18 mouse cellular contexts compared by ENCODE assay signal in genomic region chr11:113666205-113666604, GRCm38 (mm10). TPM values are rescaled to one million over a fixed set of nuclear protein-coding genes. Genes with fewer than 3 reads are reported as not detected.
DNase-seq lines count a peak whose midpoint lies in the region; ATAC-seq and TF ChIP-seq lines count a peak whose summit lies in the region.
"Had no signal": no experiment of that assay in that cellular context is flagged by ENCODE, and none has a peak within 500 bp of the region (broad histone marks: within the 10 kb centered on the region; RNA-seq: fewer than 3 reads in every experiment).

No protein-coding gene starts in this region.

- WGBS in kidney, embryonic 15.5 days: 69% methylated on average over 6 of the region's 6 CpGs
- WGBS in liver, embryonic 14.5 days (ENCODE audit: insufficient replicate concordance): 33% methylated on average over 6 of the region's 6 CpGs
- 92% methylated on average over 6 of the region's 6 CpGs for WGBS in forebrain, embryonic 10.5 days

- H3K27me3 ChIP-seq in kidney, embryonic 15.5 days: no peaks in the 10 kb centered on the region
- H3K27me3 ChIP-seq in G1E (ENCODE audit: insufficient read depth, low read length): no peaks in the 10 kb centered on the region
- H3K27me3 ChIP-seq in erythroblast, embryonic 14.5 days (ENCODE audit: control insufficient read depth): no peaks in the 10 kb centered on the region
- H3K27me3 ChIP-seq in liver, embryonic 14.5 days (ENCODE audit: control insufficient read depth, insufficient read depth, low read length): no peaks in the 10 kb centered on the region
- no peaks in the 10 kb centered on the region for H3K27me3 ChIP-seq in forebrain, embryonic 10.5 days (ENCODE audit: poor library complexity, severe bottlenecking)
- H3K27me3 ChIP-seq: megakaryocyte, embryonic 14.5 days; neural tube, embryonic 12.5 days; stomach, embryonic 15.5 days had no signal

- no peak overlapping the region for H3K9ac ChIP-seq in kidney, embryonic 15.5 days
- peak overlapping the region; percentile 7; the same call in 1 of the 2 replicates for H3K9ac ChIP-seq in liver, embryonic 14.5 days (replicated peaks)
- H3K9ac ChIP-seq: neural tube, embryonic 12.5 days; stomach, embryonic 15.5 days had no signal

- H3K27ac ChIP-seq in kidney, embryonic 15.5 days: peak overlapping the region; percentile 88
- peak overlapping the region; percentile 40 for H3K27ac ChIP-seq in liver, embryonic 14.5 days
- no peak overlapping the region for H3K27ac ChIP-seq in forebrain, embryonic 10.5 days
- H3K27ac ChIP-seq: heart, adult 2 months; hindbrain, postnatal 0 days; neural tube, embryonic 12.5 days had no signal

- no peak for DNase-seq in kidney, adult 18-20 months
- no peak for DNase-seq in G1E (ENCODE audit: low spot score)
- no peak for DNase-seq in liver, embryonic 14.5 days (ENCODE audit: low read depth in 3 of 3, low spot score in 3 of 3)
- no peak for DNase-seq in forebrain, embryonic 10.5 days (ENCODE audit: extremely low spot score, low spot score)
- no peak for DNase-seq in right cerebral cortex, postnatal 36 days (ENCODE audit: low spot score in 2 of 2)
- no peak for DNase-seq in adrenal gland, postnatal 36 days
- DNase-seq: adrenal gland, postnatal 10 days; B cell, adult 2 months; heart, adult 2 months; heart, postnatal 14 days; right cerebral cortex, postnatal 4 days had no signal

- H3K4me2 ChIP-seq in kidney, embryonic 15.5 days: peak overlapping the region; percentile 25; the same call in 1 of the 2 replicates
- H3K4me2 ChIP-seq in liver, embryonic 14.5 days (ENCODE audit: low read depth): peak overlapping the region; percentile 48
- H3K4me2 ChIP-seq: neural tube, embryonic 12.5 days had no signal

- no peak for TF ChIP-seq CTCF in G1E (IDR thresholded peaks at IDR 0.05; ENCODE audit: low read depth, low read length)
- TF ChIP-seq CTCF in liver, embryonic 14.5 days (IDR thresholded peaks at IDR 0.05; ENCODE audit: low read depth): no peak

- no peak for ATAC-seq in kidney, embryonic 15.5 days (replicated peaks; ENCODE audit: low FRiP score)
- peak; percentile 60 for ATAC-seq in G1E (ENCODE audit: extremely low read depth, insufficient number of reproducible peaks, low FRiP score, poor library complexity, severe bottlenecking)
- ATAC-seq in liver, embryonic 14.5 days (ENCODE audit: insufficient read depth): peak; percentile 67
- ATAC-seq: hindbrain, postnatal 0 days had no signal

- TF ChIP-seq EP300 in liver, embryonic 14.5 days (IDR thresholded peaks at IDR 0.05; ENCODE audit: low read depth): no peak

- H3K4me3 ChIP-seq in kidney, embryonic 15.5 days (replicated peaks): no peak overlapping the region
- H3K4me3 ChIP-seq in G1E (ENCODE audit: low read depth, low read length): no peak overlapping the region; the same call in 1 of the 2 replicates
- peak overlapping the region; percentile 43 for H3K4me3 ChIP-seq in erythroblast, embryonic 14.5 days (replicated peaks)
- no peak overlapping the region for H3K4me3 ChIP-seq in liver, embryonic 14.5 days (ENCODE audit: insufficient read depth in 1 of 2, low read depth in 2 of 2, low read length in 2 of 2)
- H3K4me3 ChIP-seq in forebrain, embryonic 10.5 days: no peak overlapping the region
- H3K4me3 ChIP-seq: heart, adult 2 months; neural tube, embryonic 12.5 days; stomach, embryonic 15.5 days had no signal

- peaks cover 70% of the 10 kb centered on the region for H3K36me3 ChIP-seq in kidney, embryonic 15.5 days
- H3K36me3 ChIP-seq in G1E (replicated peaks): peaks cover 83% of the 10 kb centered on the region
- H3K36me3 ChIP-seq in erythroblast, embryonic 14.5 days (ENCODE audit: control insufficient read depth): peaks cover 96% of the 10 kb centered on the region
- H3K36me3 ChIP-seq in liver, embryonic 14.5 days (replicated peaks; ENCODE audit: control insufficient read depth, insufficient read depth, low read depth): peaks cover 85% of the 10 kb centered on the region
- peaks cover 89% of the 10 kb centered on the region for H3K36me3 ChIP-seq in forebrain, embryonic 10.5 days (replicated peaks)

- no peaks in the 10 kb centered on the region for H3K9me3 ChIP-seq in kidney, embryonic 15.5 days (replicated peaks)
- no peaks in the 10 kb centered on the region for H3K9me3 ChIP-seq in G1E (replicated peaks)
- H3K9me3 ChIP-seq in erythroblast, embryonic 14.5 days (ENCODE audit: control insufficient read depth, low read length): no peaks in the 10 kb centered on the region
- H3K9me3 ChIP-seq in liver, embryonic 14.5 days (ENCODE audit: control insufficient read depth, low read length): no peaks in the 10 kb centered on the region
- no peaks in the 10 kb centered on the region for H3K9me3 ChIP-seq in forebrain, embryonic 10.5 days
- H3K9me3 ChIP-seq: megakaryocyte, embryonic 14.5 days; neural tube, embryonic 12.5 days; stomach, embryonic 15.5 days had no signal

- peaks cover 28% of the 10 kb centered on the region for H3K4me1 ChIP-seq in kidney, embryonic 15.5 days
- H3K4me1 ChIP-seq in G1E (ENCODE audit: insufficient read depth, low read depth, low read length): peaks cover 62% of the 10 kb centered on the region
- H3K4me1 ChIP-seq in erythroblast, embryonic 14.5 days (ENCODE audit: control insufficient read depth): peaks cover 55% of the 10 kb centered on the region
- H3K4me1 ChIP-seq in liver, embryonic 14.5 days (replicated peaks; ENCODE audit: control insufficient read depth in 2 of 2, insufficient read depth in 2 of 2, low read length in 1 of 2): peaks cover 26 to 33% of the 10 kb centered on the region in 2 experiments
- no peaks in the 10 kb centered on the region for H3K4me1 ChIP-seq in forebrain, embryonic 10.5 days
- H3K4me1 ChIP-seq: neural tube, embryonic 12.5 days had no signal

RNA-seq across cellular contexts. Expression of gene Slc39a11, which starts 16.3 kb away (rescaled TPM):
- polyA plus RNA-seq in kidney, embryonic 15.5 days (2015; fragmentation: Nextera tagmentation; extraction: Ambion mirVana): 22.0 and 22.2 TPM in 2 replicates
- total RNA-seq in G1E (2014; fragmentation: Nextera tagmentation) (4.7 and 5.3 TPM in 2 replicates), G1E (2017) (4.9 and 5.0 TPM in 2 replicates)
- 9.9 and 11.9 TPM in 2 replicates for polyA plus RNA-seq in G1E (2012)
- polyA plus RNA-seq in erythroblast, embryonic 14.5 days (2012): 0.04 and 0.08 TPM in 2 replicates
- 4.9 and 5.1 TPM in 2 replicates for polyA plus RNA-seq in liver, embryonic 14.5 days (2012; rRNA removed)
- 10.1 and 10.2 TPM in 2 replicates for polyA plus RNA-seq in liver, embryonic 14.5 days (2014; fragmentation: Nextera tagmentation; extraction: Ambion mirVana)
- polyA plus RNA-seq in forebrain, embryonic 10.5 days (2016; fragmentation: Nextera tagmentation; extraction: Ambion mirVana): 18.4 and 19.8 TPM in 2 replicates
- 10 to 100 TPM; 27.4 to 27.7 TPM for total RNA-seq in adrenal gland, postnatal 36 days (2021)

RNA-seq across cellular contexts. Expression of gene Cog1, which starts 17.2 kb away (rescaled TPM):
- 23.6 and 25.6 TPM in 2 replicates for polyA plus RNA-seq in kidney, embryonic 15.5 days (2015; fragmentation: Nextera tagmentation; extraction: Ambion mirVana)
- 22.4 and 33.4 TPM in 2 replicates for total RNA-seq in G1E (2014; fragmentation: Nextera tagmentation)
- 23.9 and 30.9 TPM in 2 replicates for total RNA-seq in G1E (2017)
- 29.1 and 33.3 TPM in 2 replicates for polyA plus RNA-seq in G1E (2012)
- 4.4 and 4.5 TPM in 2 replicates for polyA plus RNA-seq in erythroblast, embryonic 14.5 days (2012)
- polyA plus RNA-seq in liver, embryonic 14.5 days (2012; rRNA removed): 12.0 and 12.9 TPM in 2 replicates
- polyA plus RNA-seq in liver, embryonic 14.5 days (2014; fragmentation: Nextera tagmentation; extraction: Ambion mirVana): 9.3 and 12.7 TPM in 2 replicates
- 24.4 and 24.6 TPM in 2 replicates for polyA plus RNA-seq in forebrain, embryonic 10.5 days (2016; fragmentation: Nextera tagmentation; extraction: Ambion mirVana)
- total RNA-seq in adrenal gland, postnatal 36 days (2021): 10 to 100 TPM; 35.4 to 39.5 TPM

RNA-seq across cellular contexts. Expression of gene Fam104a, which starts 17.8 kb away (rescaled TPM):
- 44.4 and 45.3 TPM in 2 replicates for polyA plus RNA-seq in kidney, embryonic 15.5 days (2015; fragmentation: Nextera tagmentation; extraction: Ambion mirVana)
- total RNA-seq in G1E (2014; fragmentation: Nextera tagmentation) (43.8 and 44.1 TPM in 2 replicates), G1E (2017) (35.8 and 35.9 TPM in 2 replicates)
- polyA plus RNA-seq in G1E (2012): 111 and 150 TPM in 2 replicates
- polyA plus RNA-seq in erythroblast, embryonic 14.5 days (2012): 46.7 and 53.9 TPM in 2 replicates
- polyA plus RNA-seq in liver, embryonic 14.5 days (2012; rRNA removed): 20.6 and 25.0 TPM in 2 replicates
- 44.5 and 46.8 TPM in 2 replicates for polyA plus RNA-seq in liver, embryonic 14.5 days (2014; fragmentation: Nextera tagmentation; extraction: Ambion mirVana)
- 55.1 and 56.6 TPM in 2 replicates for polyA plus RNA-seq in forebrain, embryonic 10.5 days (2016; fragmentation: Nextera tagmentation; extraction: Ambion mirVana)
- 10 to 100 TPM; 32.0 to 39.7 TPM for total RNA-seq in adrenal gland, postnatal 36 days (2021)

RNA-seq across cellular contexts. Expression of gene D11Wsu47e, which starts 18.0 kb away (rescaled TPM):
- polyA plus RNA-seq in kidney, embryonic 15.5 days (2015; fragmentation: Nextera tagmentation; extraction: Ambion mirVana): 21.3 and 22.0 TPM in 2 replicates
- total RNA-seq in G1E (2014; fragmentation: Nextera tagmentation) (14.9 and 20.2 TPM in 2 replicates), G1E (2017) (14.0 and 16.1 TPM in 2 replicates)
- 6.5 and 7.0 TPM in 2 replicates for polyA plus RNA-seq in G1E (2012)
- polyA plus RNA-seq in erythroblast, embryonic 14.5 days (2012): 0.38 and 0.43 TPM in 2 replicates
- 5.8 and 8.0 TPM in 2 replicates for polyA plus RNA-seq in liver, embryonic 14.5 days (2012; rRNA removed)
- polyA plus RNA-seq in liver, embryonic 14.5 days (2014; fragmentation: Nextera tagmentation; extraction: Ambion mirVana): 7.8 and 9.2 TPM in 2 replicates
- 23.8 and 26.1 TPM in 2 replicates for polyA plus RNA-seq in forebrain, embryonic 10.5 days (2016; fragmentation: Nextera tagmentation; extraction: Ambion mirVana)
- total RNA-seq in adrenal gland, postnatal 36 days (2021): 10 to 100 TPM; 13.4 to 18.7 TPM

RNA-seq across cellular contexts. Expression of gene Cpsf4l, which starts 43.6 kb away (rescaled TPM):
- 0.74 and 1.2 TPM in 2 replicates for polyA plus RNA-seq in kidney, embryonic 15.5 days (2015; fragmentation: Nextera tagmentation; extraction: Ambion mirVana)
- total RNA-seq in G1E (2014; fragmentation: Nextera tagmentation): not detected in 2 replicates
- total RNA-seq in G1E (2017): not detected in 2 replicates
- polyA plus RNA-seq in G1E (2012): not detected in 2 replicates
- not detected in 2 replicates for polyA plus RNA-seq in erythroblast, embryonic 14.5 days (2012)
- 0.02 TPM in 1 of 2 replicates, not detected in the other for polyA plus RNA-seq in liver, embryonic 14.5 days (2012; rRNA removed)
- polyA plus RNA-seq in liver, embryonic 14.5 days (2014; fragmentation: Nextera tagmentation; extraction: Ambion mirVana): 0.11 TPM in 1 of 2 replicates, not detected in the other
- 0.28 and 0.40 TPM in 2 replicates for polyA plus RNA-seq in forebrain, embryonic 10.5 days (2016; fragmentation: Nextera tagmentation; extraction: Ambion mirVana)
- under 1 TPM; 0.23 to 0.76 TPM for total RNA-seq in adrenal gland, postnatal 36 days (2021)
- total RNA-seq: gastrocnemius, adult 8-10 months; heart, adult 2 months; hindbrain, postnatal 0 days had no signal
- polyA plus RNA-seq: heart, adult 2 months had no signal
